ENCODE assay signal across 12 mouse cellular contexts in genomic region chr9:15032797-15033196, GRCm38 (mm10).
"Had no signal": no experiment of that assay in that cellular context is flagged by ENCODE, and none has a peak within 500 bp of the region (broad histone marks: within the 10 kb centered on the region; RNA-seq: fewer than 3 reads in every experiment).

No protein-coding gene starts in this region.

- H3K36me3 ChIP-seq: lung, embryonic 15.5 days; stomach, embryonic 15.5 days had no signal

- H3K27me3 ChIP-seq: lung, embryonic 15.5 days; megakaryocyte, embryonic 14.5 days; midbrain, embryonic 12.5 days; neural tube, embryonic 12.5 days; stomach, embryonic 15.5 days had no signal

- H3K9me3 ChIP-seq: lung, embryonic 15.5 days; midbrain, embryonic 12.5 days; neural tube, embryonic 12.5 days; stomach, embryonic 15.5 days had no signal

- DNase-seq: liver, postnatal 0 days; right cerebral cortex, postnatal 14 days; thymus, adult 2 months; thymus, postnatal 25 days had no signal

- H3K9ac ChIP-seq: liver, postnatal 0 days; lung, embryonic 15.5 days; midbrain, embryonic 12.5 days; neural tube, embryonic 12.5 days; stomach, embryonic 15.5 days had no signal

- H3K4me2 ChIP-seq: lung, embryonic 15.5 days; midbrain, embryonic 12.5 days; neural tube, embryonic 12.5 days; stomach, embryonic 15.5 days had no signal

- ATAC-seq: liver, postnatal 0 days; lung, postnatal 0 days; midbrain, embryonic 16.5 days had no signal

- H3K27ac ChIP-seq: lung, embryonic 15.5 days; midbrain, embryonic 12.5 days; neural tube, embryonic 12.5 days; stomach, embryonic 15.5 days; stomach, postnatal 0 days had no signal

- H3K4me3 ChIP-seq: lung, embryonic 15.5 days; megakaryocyte, embryonic 14.5 days; midbrain, embryonic 12.5 days; neural tube, embryonic 12.5 days; stomach, embryonic 15.5 days had no signal
